ENCODE assay signal across 27 mouse cellular contexts in the genomic region with DNA sequence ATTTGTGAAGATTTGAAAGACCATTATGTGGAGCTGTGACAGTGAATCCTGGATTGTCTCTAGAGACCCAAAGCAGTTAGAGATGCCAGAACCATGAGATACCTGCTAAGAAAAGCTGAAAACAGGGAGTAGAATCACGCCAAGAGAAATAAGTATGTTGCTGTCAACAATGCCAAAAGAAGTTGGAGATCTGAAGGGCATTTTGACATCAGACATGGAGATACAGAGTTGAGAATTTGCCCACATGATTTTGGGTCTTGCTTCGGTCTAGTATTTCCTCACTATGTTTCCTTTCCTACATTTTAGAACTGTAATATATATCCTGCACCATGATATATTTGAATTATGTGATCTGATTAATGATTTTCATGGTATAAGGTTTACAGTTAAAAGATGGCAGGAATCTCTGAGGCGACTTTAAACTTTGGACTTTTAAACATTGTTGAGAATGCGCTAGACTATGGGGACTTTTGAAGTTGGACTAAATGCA. TPM values are rescaled to one million over a fixed set of nuclear protein-coding genes. Genes with fewer than 3 reads are reported as not detected.
"Had no signal": no experiment of that assay in that cellular context is flagged by ENCODE, and none has a peak within 500 bp of the region (broad histone marks: within the 10 kb centered on the region; RNA-seq: fewer than 3 reads in every experiment).

No protein-coding gene starts in this region.

- H3K9me3 ChIP-seq: embryonic facial prominence, embryonic 10.5 days; embryonic facial prominence, embryonic 12.5 days; embryonic facial prominence, embryonic 13.5 days; embryonic facial prominence, embryonic 15.5 days; forebrain, embryonic 10.5 days; forebrain, embryonic 12.5 days; forebrain, embryonic 13.5 days; forebrain, embryonic 15.5 days; heart, embryonic 10.5 days had no signal

- H3K27ac ChIP-seq: embryonic facial prominence, embryonic 10.5 days; embryonic facial prominence, embryonic 12.5 days; embryonic facial prominence, embryonic 13.5 days; embryonic facial prominence, embryonic 15.5 days; forebrain, embryonic 10.5 days; forebrain, embryonic 12.5 days; forebrain, embryonic 13.5 days; forebrain, embryonic 15.5 days; gastrocnemius, adult 2 months; heart, adult 2 months; heart, embryonic 10.5 days had no signal

- H3K9ac ChIP-seq: embryonic facial prominence, embryonic 12.5 days; embryonic facial prominence, embryonic 13.5 days; embryonic facial prominence, embryonic 15.5 days; forebrain, embryonic 12.5 days; forebrain, embryonic 13.5 days; forebrain, embryonic 15.5 days; forebrain, postnatal 0 days had no signal

- H3K4me3 ChIP-seq: embryonic facial prominence, embryonic 10.5 days; embryonic facial prominence, embryonic 12.5 days; embryonic facial prominence, embryonic 13.5 days; embryonic facial prominence, embryonic 15.5 days; erythroblast, embryonic 14.5 days; forebrain, embryonic 10.5 days; forebrain, embryonic 12.5 days; forebrain, embryonic 13.5 days; forebrain, embryonic 15.5 days; gastrocnemius, adult 2 months; heart, adult 2 months; heart, embryonic 10.5 days had no signal

- H3K36me3 ChIP-seq: embryonic facial prominence, embryonic 10.5 days; embryonic facial prominence, embryonic 12.5 days; embryonic facial prominence, embryonic 13.5 days; embryonic facial prominence, embryonic 15.5 days; forebrain, embryonic 10.5 days; forebrain, embryonic 12.5 days; forebrain, embryonic 15.5 days; heart, embryonic 10.5 days had no signal

- ATAC-seq: forebrain, embryonic 13.5 days; forebrain, embryonic 15.5 days; forebrain, embryonic 16.5 days; forebrain, postnatal 0 days had no signal

- H3K4me1 ChIP-seq: embryonic facial prominence, embryonic 10.5 days; embryonic facial prominence, embryonic 12.5 days; embryonic facial prominence, embryonic 13.5 days; embryonic facial prominence, embryonic 15.5 days; forebrain, embryonic 10.5 days; forebrain, embryonic 12.5 days; forebrain, embryonic 13.5 days; forebrain, embryonic 15.5 days; heart, embryonic 10.5 days had no signal

- DNase-seq: cerebellum, adult 9-10 months; cerebellum, adult 9-11 months; cerebellum, postnatal 10 days; cerebellum, postnatal 14 days; cerebellum, postnatal 25 days; cerebellum, postnatal 36 days; embryo, embryonic 11 days; forebrain, postnatal 0 days; gastrocnemius, adult 2 months; gastrocnemius, postnatal 10 days; gastrocnemius, postnatal 14 days; gastrocnemius, postnatal 25 days; gastrocnemius, postnatal 36 days; heart, adult 11 months; heart, adult 18-20 months; heart, adult 2 months had no signal

- H3K4me2 ChIP-seq: embryonic facial prominence, embryonic 12.5 days; embryonic facial prominence, embryonic 13.5 days; embryonic facial prominence, embryonic 15.5 days; forebrain, embryonic 12.5 days; forebrain, embryonic 13.5 days; forebrain, embryonic 15.5 days had no signal

- H3K27me3 ChIP-seq: embryonic facial prominence, embryonic 12.5 days; embryonic facial prominence, embryonic 13.5 days; embryonic facial prominence, embryonic 15.5 days; forebrain, embryonic 12.5 days; forebrain, embryonic 13.5 days; forebrain, embryonic 15.5 days had no signal

RNA-seq across cellular contexts. Expression of a gene that starts 56.7 kb away (rescaled TPM):
- polyA plus RNA-seq: erythroblast, embryonic 14.5 days had no signal
